Mouse (Mus musculus): ENCODE results near the gene Osm. TPM values are rescaled to one million over a fixed set of nuclear protein-coding genes. Genes with fewer than 3 reads are reported as not detected.

Osm gene
- polyA plus RNA-seq, 1 experiment from 2014 or later: not detected

- ATAC-seq (peak; percentile 56), DNase-seq (ENCODE audit: low read depth, low spot score) (no peak)
- ChIA-PET POLR2A (interaction anchor here (0.6 to 4.0 kb wide), 5 partner anchors 34 to 553 kb away, joined by 3 to 24 read pairs (median 6); no protein-coding TSS in a partner anchor), CTCF (interaction anchor here (0.6 to 6.2 kb wide), 8 partner anchors 32 to 164 kb away, joined by 3 to 52 read pairs (median 4); no protein-coding TSS in a partner anchor)
- no peaks in the 10 kb centered on the region for H3K27me3 ChIP-seq
- TF ChIP-seq CTCF (IDR thresholded peaks at IDR 0.05): no peak
- in situ Hi-C loops (cut with MboI; ENCODE audit: low pct_unique_long_range_greater_than_20kb): loop anchor here (5.0 kb wide), 1 partner anchor 34 kb away; no protein-coding TSS in a partner anchor
Measured at GRCm38 (mm10) chr11:4262847-4263246, 26.6 kb downstream of the Osm start.

- H3K27me3 ChIP-seq: no peaks in the 10 kb centered on the region
- in situ Hi-C loops (cut with MboI; ENCODE audit: low pct_unique_long_range_greater_than_20kb): loop anchor here (5.0 kb wide), 1 partner anchor 34 kb away; no protein-coding TSS in a partner anchor
- ATAC-seq (peak; percentile 19), DNase-seq (ENCODE audit: low read depth, low spot score) (no peak)
- POLR2A ChIA-PET: interaction anchor here (0.6 to 4.0 kb wide), 4 partner anchors 33 to 552 kb away, joined by 3 to 24 read pairs (median 8); no protein-coding TSS in a partner anchor
- CTCF ChIA-PET: interaction anchor here (0.6 to 6.2 kb wide), 8 partner anchors 31 to 163 kb away, joined by 3 to 52 read pairs (median 4); no protein-coding TSS in a partner anchor
- no peak for TF ChIP-seq CTCF (IDR thresholded peaks at IDR 0.05)
Measured at GRCm38 (mm10) chr11:4263296-4263695, 27.1 kb downstream of the Osm start.

GRCm38 (mm10) chr11:4264066-4264465, 27.8 kb downstream of the Osm start:
- H3K27me3 ChIP-seq: no peaks in the 10 kb centered on the region
- no peak for TF ChIP-seq CTCF (IDR thresholded peaks at IDR 0.05)
- ChIA-PET POLR2A (interaction anchor here (0.6 to 4.0 kb wide), 3 partner anchors 33 to 113 kb away, joined by 3 to 24 read pairs (median 6); no protein-coding TSS in a partner anchor), CTCF (interaction anchor here (0.9 to 6.2 kb wide), 2 partner anchors 34 to 47 kb away, joined by 3 to 52 read pairs; no protein-coding TSS in a partner anchor)
- no peak for ATAC-seq
- no peak for DNase-seq (ENCODE audit: low read depth, low spot score)
- in situ Hi-C loops (cut with MboI; ENCODE audit: low pct_unique_long_range_greater_than_20kb): loop anchor here (5.0 kb wide), 1 partner anchor 33 kb away; no protein-coding TSS in a partner anchor

- POLR2A ChIA-PET: interaction anchor here (0.7 to 1.5 kb wide), 7 partner anchors 15 to 73 kb away, joined by 3 to 7 read pairs (median 5); no protein-coding TSS in a partner anchor
- ATAC-seq (peak; percentile 15), DNase-seq (ENCODE audit: low read depth, low spot score) (no peak)
- CTCF ChIA-PET: interaction anchor here (0.7 to 1.8 kb wide), 6 partner anchors 13 to 36 kb away, joined by 3 to 6 read pairs (median 4); no protein-coding TSS in a partner anchor
- no peaks in the 10 kb centered on the region for H3K27me3 ChIP-seq
- TF ChIP-seq CTCF (IDR thresholded peaks at IDR 0.05): no peak
- in situ Hi-C loops (cut with MboI; ENCODE audit: low pct_unique_long_range_greater_than_20kb): no loop called here
Measured at GRCm38 (mm10) chr11:4266271-4267201, 30.3 kb downstream of the Osm start.

- in situ Hi-C loops (cut with MboI; ENCODE audit: low pct_unique_long_range_greater_than_20kb): no loop called here
- no peak for TF ChIP-seq CTCF (IDR thresholded peaks at IDR 0.05)
- CTCF ChIA-PET: interaction anchor here (0.7 to 1.8 kb wide), 6 partner anchors 12 to 35 kb away, joined by 3 to 6 read pairs (median 4); no protein-coding TSS in a partner anchor
- POLR2A ChIA-PET: interaction anchor here (0.7 to 1.5 kb wide), 6 partner anchors 28 to 74 kb away, joined by 3 to 7 read pairs (median 5); no protein-coding TSS in a partner anchor
- H3K27me3 ChIP-seq: no peaks in the 10 kb centered on the region
- DNase-seq (ENCODE audit: low read depth, low spot score) (no peak), ATAC-seq (no peak)
Measured at GRCm38 (mm10) chr11:4267202-4267578, 31.0 kb downstream of the Osm start.

- no peak for TF ChIP-seq CTCF (IDR thresholded peaks at IDR 0.05)
- ChIA-PET POLR2A (interaction anchor here (1.1 to 2.0 kb wide), 2 partner anchors 17 to 27 kb away, joined by 3 to 5 read pairs; no protein-coding TSS in a partner anchor), CTCF (interaction anchor here (1.4 to 3.4 kb wide), 3 partner anchors 10 to 23 kb away, joined by 4 to 15 read pairs (median 6); no protein-coding TSS in a partner anchor)
- ATAC-seq (no peak), DNase-seq (ENCODE audit: low read depth, low spot score) (no peak)
- no peaks in the 10 kb centered on the region for H3K27me3 ChIP-seq
- in situ Hi-C loops (cut with MboI; ENCODE audit: low pct_unique_long_range_greater_than_20kb): no loop called here
Measured at GRCm38 (mm10) chr11:4268500-4268899, 32.3 kb downstream of the Osm start.

- no peak for ATAC-seq
- no peak for DNase-seq (ENCODE audit: low read depth, low spot score)
- TF ChIP-seq CTCF (IDR thresholded peaks at IDR 0.05): no peak
- in situ Hi-C loops (cut with MboI; ENCODE audit: low pct_unique_long_range_greater_than_20kb): no loop called here
- no peaks in the 10 kb centered on the region for H3K27me3 ChIP-seq
- ChIA-PET CTCF (interaction anchor here (1.1 to 3.4 kb wide), 8 partner anchors 9 to 32 kb away, joined by 3 to 16 read pairs (median 4); no protein-coding TSS in a partner anchor), POLR2A (interaction anchor here (0.9 to 2.3 kb wide), 7 partner anchors 8 to 27 kb away, joined by 3 to 5 read pairs (median 4); no protein-coding TSS in a partner anchor)
Measured at GRCm38 (mm10) chr11:4270744-4271459, 34.7 kb downstream of the Osm start.

- ATAC-seq (no peak), DNase-seq (ENCODE audit: low read depth, low spot score) (no peak)
- ChIA-PET CTCF (interaction anchor here (1.4 to 3.4 kb wide), 4 partner anchors 8 to 27 kb away, joined by 4 to 16 read pairs (median 10); no protein-coding TSS in a partner anchor), POLR2A (interaction anchor here (0.9 to 1.3 kb wide), 2 partner anchors 9 to 16 kb away, joined by 3 to 4 read pairs; no protein-coding TSS in a partner anchor)
- in situ Hi-C loops (cut with MboI; ENCODE audit: low pct_unique_long_range_greater_than_20kb): no loop called here
- no peak for TF ChIP-seq CTCF (IDR thresholded peaks at IDR 0.05)
- H3K27me3 ChIP-seq: no peaks in the 10 kb centered on the region
Measured at GRCm38 (mm10) chr11:4271544-4271943, 35.3 kb downstream of the Osm start.

- ChIA-PET POLR2A (no interaction called here), CTCF (no interaction called here)
- H3K27me3 ChIP-seq: no peaks in the 10 kb centered on the region
- ATAC-seq (no peak), DNase-seq (ENCODE audit: low read depth, low spot score) (no peak)
- TF ChIP-seq CTCF (IDR thresholded peaks at IDR 0.05): no peak
- in situ Hi-C loops (cut with MboI; ENCODE audit: low pct_unique_long_range_greater_than_20kb): loop anchor here (25.0 kb wide), 1 partner anchor 1586 kb away; the partner anchor contains the start of gene Aebp1
Measured at GRCm38 (mm10) chr11:4276411-4276861, 40.2 kb downstream of the Osm start.
